Comparison of ENCODE assay signal across 11 mouse cellular contexts in the genomic region with DNA sequence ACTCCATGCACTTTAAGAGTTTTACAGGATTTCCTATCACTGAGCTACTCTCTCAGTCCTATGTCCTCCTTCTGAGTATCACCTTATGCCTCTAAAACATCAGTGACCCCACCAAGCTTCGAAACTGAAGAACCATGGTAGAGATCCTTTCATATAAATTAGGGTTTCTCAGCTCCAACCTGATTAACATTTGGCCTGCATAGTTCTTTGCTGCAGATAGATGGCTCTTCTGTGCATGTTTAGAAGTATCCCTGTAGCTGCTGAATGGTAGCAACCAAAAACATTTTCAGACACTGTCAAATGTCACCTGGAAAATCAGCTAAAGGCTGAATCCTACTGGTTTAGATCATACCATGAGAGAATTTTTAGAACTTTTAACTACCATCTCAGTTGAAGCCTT. TPM values are rescaled to one million over a fixed set of nuclear protein-coding genes. Genes with fewer than 3 reads are reported as not detected.
A peak's percentile ranks its signal among the peaks of the same experiment; 100 is the strongest.
DNase-seq lines count a peak whose midpoint lies in the region; ATAC-seq and TF ChIP-seq lines count a peak whose summit lies in the region.
"Had no signal": no experiment of that assay in that cellular context is flagged by ENCODE, and none has a peak within 500 bp of the region (broad histone marks: within the 10 kb centered on the region; RNA-seq: fewer than 3 reads in every experiment).

No protein-coding gene starts in this region.

- WGBS in hindbrain, embryonic 13.5 days, result 97% methylated on average over 1 of the region's 1 CpGs
- 99% methylated on average over 1 of the region's 1 CpGs for WGBS in hindbrain, embryonic 10.5 days
- WGBS in embryonic facial prominence, embryonic 15.5 days, result 98% methylated on average over 1 of the region's 1 CpGs
- 93% methylated on average over 1 of the region's 1 CpGs for WGBS in midbrain, embryonic 12.5 days

- H3K27me3 ChIP-seq in hindbrain, embryonic 13.5 days, result no peaks in the 10 kb centered on the region
- H3K27me3 ChIP-seq in hindbrain, embryonic 10.5 days (ENCODE audit: insufficient read depth, poor library complexity, severe bottlenecking), result no peaks in the 10 kb centered on the region
- no peaks in the 10 kb centered on the region for H3K27me3 ChIP-seq in MEL (ENCODE audit: control insufficient read depth in 1 of 2, insufficient read depth in 2 of 2, low read length in 2 of 2)
- H3K27me3 ChIP-seq in embryonic facial prominence, embryonic 15.5 days, result no peaks in the 10 kb centered on the region
- H3K27me3 ChIP-seq in midbrain, embryonic 12.5 days, result no peaks in the 10 kb centered on the region

- peak in 1 of 3 experiments; percentile 23; a peak in 1 of 6 replicates for TF ChIP-seq CTCF in MEL (IDR thresholded peaks at IDR 0.05 in 2 of 3, conservative IDR thresholded peaks at IDR 0.05 in 1 of 3; ENCODE audit: control insufficient read depth in 1 of 3, insufficient read depth in 1 of 3, low read depth in 2 of 3, low read length in 3 of 3, poor library complexity in 1 of 3, severe bottlenecking in 1 of 3)

- H3K4me3 ChIP-seq in hindbrain, embryonic 13.5 days, result no peak overlapping the region; the same call in 1 of the 2 replicates
- no peak overlapping the region for H3K4me3 ChIP-seq in hindbrain, embryonic 10.5 days
- no peak overlapping the region for H3K4me3 ChIP-seq in MEL (ENCODE audit: control insufficient read depth in 1 of 2, insufficient read depth in 1 of 2, low read depth in 2 of 2, low read length in 2 of 2)
- peak overlapping the region; percentile 94; the same call in 1 of the 2 replicates for H3K4me3 ChIP-seq in embryonic facial prominence, embryonic 15.5 days (replicated peaks)
- no peak overlapping the region for H3K4me3 ChIP-seq in midbrain, embryonic 12.5 days

- ATAC-seq in hindbrain, embryonic 13.5 days (ENCODE audit: low FRiP score), result no peak
- ATAC-seq in embryonic facial prominence, embryonic 15.5 days (ENCODE audit: insufficient number of reproducible peaks, low FRiP score, low TSS enrichment, low read depth), result no peak
- ATAC-seq in midbrain, embryonic 12.5 days (ENCODE audit: low FRiP score, low read depth), result no peak
- ATAC-seq: activated CD4-positive, CD25-positive, alpha-beta regulatory T cell, adult 4 months had no signal

- no peaks in the 10 kb centered on the region for H3K9me3 ChIP-seq in hindbrain, embryonic 13.5 days
- H3K9me3 ChIP-seq in hindbrain, embryonic 10.5 days, result no peaks in the 10 kb centered on the region
- H3K9me3 ChIP-seq in MEL (replicated peaks; ENCODE audit: insufficient read depth, low read length), result no peaks in the 10 kb centered on the region
- H3K9me3 ChIP-seq in embryonic facial prominence, embryonic 15.5 days (replicated peaks), result no peaks in the 10 kb centered on the region
- no peaks in the 10 kb centered on the region for H3K9me3 ChIP-seq in midbrain, embryonic 12.5 days

- no peak overlapping the region for H3K27ac ChIP-seq in hindbrain, embryonic 13.5 days
- no peak overlapping the region for H3K27ac ChIP-seq in hindbrain, embryonic 10.5 days
- no peak overlapping the region for H3K27ac ChIP-seq in MEL (ENCODE audit: control insufficient read depth, low read depth, low read length)
- H3K27ac ChIP-seq in embryonic facial prominence, embryonic 15.5 days (replicated peaks), result no peak overlapping the region
- no peak overlapping the region for H3K27ac ChIP-seq in midbrain, embryonic 12.5 days (replicated peaks)

- H3K79me2 ChIP-seq in MEL (ENCODE audit: control insufficient read depth, insufficient read depth, low read length, poor library complexity), result peaks cover 49% of the 10 kb centered on the region

- H3K4me1 ChIP-seq in hindbrain, embryonic 13.5 days (replicated peaks), result peaks cover 40% of the 10 kb centered on the region
- peaks cover 24% of the 10 kb centered on the region for H3K4me1 ChIP-seq in hindbrain, embryonic 10.5 days (replicated peaks)
- H3K4me1 ChIP-seq in MEL (ENCODE audit: control insufficient read depth in 1 of 2, insufficient read depth in 2 of 2, low read length in 2 of 2), result peaks cover 3 to 18% of the 10 kb centered on the region in 2 experiments; a peak in 2 of 4 replicates
- peaks cover 26% of the 10 kb centered on the region for H3K4me1 ChIP-seq in embryonic facial prominence, embryonic 15.5 days
- H3K4me1 ChIP-seq in midbrain, embryonic 12.5 days, result peaks cover 22% of the 10 kb centered on the region

- peaks cover 40% of the 10 kb centered on the region for H3K36me3 ChIP-seq in hindbrain, embryonic 13.5 days
- peaks cover 66% of the 10 kb centered on the region for H3K36me3 ChIP-seq in hindbrain, embryonic 10.5 days
- H3K36me3 ChIP-seq in MEL (ENCODE audit: control insufficient read depth in 1 of 2, insufficient read depth in 2 of 2, low read length in 2 of 2), result peaks cover 17 to 56% of the 10 kb centered on the region in 2 experiments
- peaks cover 35% of the 10 kb centered on the region for H3K36me3 ChIP-seq in embryonic facial prominence, embryonic 15.5 days
- peaks cover 44% of the 10 kb centered on the region for H3K36me3 ChIP-seq in midbrain, embryonic 12.5 days

- TF ChIP-seq RAD21 in MEL (IDR thresholded peaks at IDR 0.05; ENCODE audit: low read depth, low read length), result no peak

- H3K4me2 ChIP-seq in hindbrain, embryonic 13.5 days, result peak overlapping the region; percentile 80
- H3K4me2 ChIP-seq in embryonic facial prominence, embryonic 15.5 days (replicated peaks), result no peak overlapping the region
- H3K4me2 ChIP-seq in midbrain, embryonic 12.5 days (replicated peaks), result peak overlapping the region; percentile 69; the same call in 1 of the 2 replicates

- H3K9ac ChIP-seq in hindbrain, embryonic 13.5 days, result no peak overlapping the region
- H3K9ac ChIP-seq in MEL (ENCODE audit: control insufficient read depth, low read depth, low read length, poor library complexity, severe bottlenecking), result no peak overlapping the region; the same call in 1 of the 2 replicates
- H3K9ac ChIP-seq in embryonic facial prominence, embryonic 15.5 days, result no peak overlapping the region
- H3K9ac ChIP-seq in midbrain, embryonic 12.5 days (replicated peaks), result no peak overlapping the region

- TF ChIP-seq EP300 in MEL (IDR thresholded peaks at IDR 0.05; ENCODE audit: low read depth in 1 of 2, low read length in 2 of 2), result no peak

- TF ChIP-seq POLR2A in MEL (IDR thresholded peaks at IDR 0.05; ENCODE audit: control insufficient read depth in 1 of 2, insufficient read depth in 1 of 2, low read depth in 1 of 2, low read length in 2 of 2, poor library complexity in 1 of 2), result no peak; a peak in 1 of 4 replicates

- no peak for DNase-seq in hindbrain, embryonic 10.5 days (ENCODE audit: low spot score)
- DNase-seq in MEL (ENCODE audit: low read depth, low spot score), result peak; percentile 29
- no peak for DNase-seq in spleen, postnatal 36 days (ENCODE audit: low spot score in 2 of 2)
- no peak for DNase-seq in layer of hippocampus, postnatal 14 days (ENCODE audit: low spot score in 2 of 2)
- no peak for DNase-seq in adrenal gland, adult 8-10 months
- DNase-seq: cerebellum, postnatal 14 days had no signal

RNA-seq across cellular contexts. Expression of a gene that starts 1.9 kb away (rescaled TPM):
- 91.6 and 99.4 TPM in 2 replicates for polyA plus RNA-seq in hindbrain, embryonic 13.5 days (2015; fragmentation: Nextera tagmentation; extraction: Ambion mirVana)
- 133 and 172 TPM in 2 replicates for polyA plus RNA-seq in hindbrain, embryonic 10.5 days (2016; fragmentation: Nextera tagmentation; extraction: Ambion mirVana)
- total RNA-seq in MEL (2012; rRNA removed), result 103 and 116 TPM in 2 replicates
- 100 to 1,000 TPM in 1 of 2 experiments, not detected in 1; 204 TPM for polyA plus RNA-seq in MEL (2012; ENCODE audit: insufficient read depth in 1 of 2, insufficient read length in 2 of 2, low read depth in 1 of 2, low replicate concordance in 2 of 2, missing spikeins in 1 of 2)
- 110 and 122 TPM in 2 replicates for polyA plus RNA-seq in embryonic facial prominence, embryonic 15.5 days (2015; fragmentation: Nextera tagmentation; extraction: Ambion mirVana)
- 115 and 120 TPM in 2 replicates for polyA plus RNA-seq in midbrain, embryonic 12.5 days (2016; fragmentation: Nextera tagmentation; extraction: Ambion mirVana)
- total RNA-seq in layer of hippocampus, postnatal 14 days (2021), result 10 to 100 TPM; 53.2 to 57.2 TPM
- total RNA-seq in adrenal gland, adult 8-10 months (2022), result 10 to 100 TPM; 64.5 to 75.9 (median 73.4) TPM

RNA-seq across cellular contexts. Expression of a gene that starts 2.7 kb away (rescaled TPM):
- 538 and 544 TPM in 2 replicates for polyA plus RNA-seq in hindbrain, embryonic 13.5 days (2015; fragmentation: Nextera tagmentation; extraction: Ambion mirVana)
- 464 and 481 TPM in 2 replicates for polyA plus RNA-seq in hindbrain, embryonic 10.5 days (2016; fragmentation: Nextera tagmentation; extraction: Ambion mirVana)
- total RNA-seq in MEL (2012; rRNA removed), result 309 and 313 TPM in 2 replicates
- 100 to 1,000 TPM in 1 of 2 experiments, not detected in 1; 344 TPM for polyA plus RNA-seq in MEL (2012; ENCODE audit: insufficient read depth in 1 of 2, insufficient read length in 2 of 2, low read depth in 1 of 2, low replicate concordance in 2 of 2, missing spikeins in 1 of 2)
- 380 and 404 TPM in 2 replicates for polyA plus RNA-seq in embryonic facial prominence, embryonic 15.5 days (2015; fragmentation: Nextera tagmentation; extraction: Ambion mirVana)
- polyA plus RNA-seq in midbrain, embryonic 12.5 days (2016; fragmentation: Nextera tagmentation; extraction: Ambion mirVana), result 477 and 483 TPM in 2 replicates
- 100 to 1,000 TPM; 308 to 321 TPM for total RNA-seq in layer of hippocampus, postnatal 14 days (2021)
- total RNA-seq in adrenal gland, adult 8-10 months (2022), result 100 to 1,000 TPM; 224 to 294 (median 271) TPM

RNA-seq across cellular contexts. Expression of a gene that starts 16.3 kb away (rescaled TPM):
- polyA plus RNA-seq in hindbrain, embryonic 13.5 days (2015; fragmentation: Nextera tagmentation; extraction: Ambion mirVana), result 4.6 and 4.7 TPM in 2 replicates
- polyA plus RNA-seq in hindbrain, embryonic 10.5 days (2016; fragmentation: Nextera tagmentation; extraction: Ambion mirVana), result 1.8 and 2.4 TPM in 2 replicates
- total RNA-seq in MEL (2012; rRNA removed), result 0.62 and 0.65 TPM in 2 replicates
- 1 to 10 TPM in 1 of 2 experiments, not detected in 1; 2.2 TPM for polyA plus RNA-seq in MEL (2012; ENCODE audit: insufficient read depth in 1 of 2, insufficient read length in 2 of 2, low read depth in 1 of 2, low replicate concordance in 2 of 2, missing spikeins in 1 of 2)
- 0.92 and 1.5 TPM in 2 replicates for polyA plus RNA-seq in embryonic facial prominence, embryonic 15.5 days (2015; fragmentation: Nextera tagmentation; extraction: Ambion mirVana)
- 3.5 and 4.3 TPM in 2 replicates for polyA plus RNA-seq in midbrain, embryonic 12.5 days (2016; fragmentation: Nextera tagmentation; extraction: Ambion mirVana)
- 1 to 10 TPM; 2.2 TPM for total RNA-seq in layer of hippocampus, postnatal 14 days (2021)
- 1 to 10 TPM in 3 of 4 experiments, under 1 TPM in 1; 0.93 to 2.4 (median 1.6) TPM for total RNA-seq in adrenal gland, adult 8-10 months (2022)

RNA-seq across cellular contexts. Expression of a gene that starts 24.8 kb away (rescaled TPM):
- 0.25 and 1.1 TPM in 2 replicates for polyA plus RNA-seq in hindbrain, embryonic 13.5 days (2015; fragmentation: Nextera tagmentation; extraction: Ambion mirVana)
- polyA plus RNA-seq in hindbrain, embryonic 10.5 days (2016; fragmentation: Nextera tagmentation; extraction: Ambion mirVana), result 0.65 and 0.80 TPM in 2 replicates
- total RNA-seq in MEL (2012; rRNA removed), result 2.8 and 5.9 TPM in 2 replicates
- 1 to 10 TPM in 1 of 2 experiments, not detected in 1; 9.4 TPM for polyA plus RNA-seq in MEL (2012; ENCODE audit: insufficient read depth in 1 of 2, insufficient read length in 2 of 2, low read depth in 1 of 2, low replicate concordance in 2 of 2, missing spikeins in 1 of 2)
- 0.56 and 1.4 TPM in 2 replicates for polyA plus RNA-seq in embryonic facial prominence, embryonic 15.5 days (2015; fragmentation: Nextera tagmentation; extraction: Ambion mirVana)
- polyA plus RNA-seq in midbrain, embryonic 12.5 days (2016; fragmentation: Nextera tagmentation; extraction: Ambion mirVana), result 0.34 and 0.41 TPM in 2 replicates
- total RNA-seq in layer of hippocampus, postnatal 14 days (2021), result under 1 TPM; 0.55 to 0.86 TPM
- total RNA-seq in adrenal gland, adult 8-10 months (2022), result 1 to 10 TPM in 3 of 4 experiments, under 1 TPM in 1; 0.24 to 1.7 (median 1.2) TPM

RNA-seq across cellular contexts. Expression of a gene that starts 57.2 kb away (rescaled TPM):
- polyA plus RNA-seq in hindbrain, embryonic 13.5 days (2015; fragmentation: Nextera tagmentation; extraction: Ambion mirVana), result 5.3 and 10.0 TPM in 2 replicates
- polyA plus RNA-seq in hindbrain, embryonic 10.5 days (2016; fragmentation: Nextera tagmentation; extraction: Ambion mirVana), result 1.9 and 8.9 TPM in 2 replicates
- total RNA-seq in MEL (2012; rRNA removed), result not detected in 2 replicates
- not detected for polyA plus RNA-seq in MEL (2012; ENCODE audit: insufficient read depth in 1 of 2, insufficient read length in 2 of 2, low read depth in 1 of 2, low replicate concordance in 2 of 2, missing spikeins in 1 of 2)
- 17.7 and 35.0 TPM in 2 replicates for polyA plus RNA-seq in embryonic facial prominence, embryonic 15.5 days (2015; fragmentation: Nextera tagmentation; extraction: Ambion mirVana)
- polyA plus RNA-seq in midbrain, embryonic 12.5 days (2016; fragmentation: Nextera tagmentation; extraction: Ambion mirVana), result 0.34 and 0.71 TPM in 2 replicates
- 1 to 10 TPM in 1 of 2 experiments, under 1 TPM in 1; 0.41 to 1.8 TPM for total RNA-seq in layer of hippocampus, postnatal 14 days (2021)
- total RNA-seq in adrenal gland, adult 8-10 months (2022), result not detected
- polyA plus RNA-seq: activated CD4-positive, CD25-positive, alpha-beta regulatory T cell, adult 4 months; small intestine, adult 2 months had no signal
